Mouse (Mus musculus) bone marrow, adult 2 months (tissue): Measurements from ENCODE around the gene Drd1.

Experiments
- CTCF ChIP-seq: fragments of 200-500 bp; IDR thresholded peaks from 2 replicates; pipeline ENCODE4 v1.5.1; 2011; ENCODE audit warnings: low read length, control low read depth; ENCODE audit not compliant: control insufficient read depth, insufficient read depth
- POLR2A ChIP-seq: fragments of 200-500 bp; IDR thresholded peaks from 2 replicates; pipeline ENCODE4 v1.6.1; 2011; ENCODE audit warnings: low read depth, mild to moderate bottlenecking, control low read depth, low read length, borderline replicate concordance; ENCODE audit not compliant: control insufficient read depth

- TF ChIP-seq CTCF (no peak), POLR2A (no peak)
Measured at GRCm38 (mm10) chr13:54054962-54055361, 543 bp downstream of the Drd1 start.
